Mouse (Mus musculus) liver, postnatal 0 days (tissue): ENCODE data around the gene Rasgef1a. TPM values are rescaled to one million over a fixed set of nuclear protein-coding genes. Genes with fewer than 3 reads are reported as not detected.

Experiments used
- ATAC-seq: fragments of 200-750 bp; cut with Nextera tagmentation; 2 replicates; pipeline ENCODE4 v1.8.0; 2017; ENCODE audit warnings: mild to moderate bottlenecking, moderate library complexity
- DNase-seq: peaks from one replicate; pipeline ENCODE4 v3.0.0-alpha.2; 2016
- H3K27ac ChIP-seq: fragments of 300-500 bp; sonication (generic); 2 replicates; pipeline ENCODE4 v1.5.1; 2014; ENCODE audit warnings: antibody characterized with exemption, moderate library complexity, mild to moderate bottlenecking, low read depth
- H3K27me3 ChIP-seq: fragments of 300-500 bp; sonication (generic); 2 replicates; pipeline ENCODE4 v1.6.1; 2014; ENCODE audit warnings: low read length, control low read depth, mixed read lengths; ENCODE audit not compliant: insufficient read depth
- H3K36me3 ChIP-seq: fragments of 300-500 bp; sonication (generic); replicated peaks from 2 replicates; pipeline ENCODE4 v1.6.1; 2014; ENCODE audit warnings: mild to moderate bottlenecking, control low read depth, low read length, moderate library complexity, mixed read lengths; ENCODE audit not compliant: insufficient read depth
- H3K4me1 ChIP-seq: fragments of 300-500 bp; sonication (generic); 2 replicates; pipeline ENCODE4 v1.6.1; 2014; ENCODE audit warnings: antibody characterized with exemption, mild to moderate bottlenecking, control low read depth; ENCODE audit not compliant: insufficient read depth
- H3K4me2 ChIP-seq: fragments of 300-500 bp; sonication (generic); 2 replicates; pipeline ENCODE4 v1.6.1; 2014; ENCODE audit warnings: low read depth, mild to moderate bottlenecking, low read length, moderate library complexity, mixed read lengths
- H3K4me3 ChIP-seq: fragments of 300-500 bp; sonication (generic); 2 replicates; pipeline ENCODE4 v1.5.1; 2014; ENCODE audit warnings: low read depth, low read length
- H3K9ac ChIP-seq: fragments of 300-500 bp; sonication (generic); replicated peaks from 2 replicates; pipeline ENCODE4 v1.6.1; 2014; ENCODE audit warnings: mild to moderate bottlenecking, moderate library complexity
- H3K9me3 ChIP-seq: fragments of 300-500 bp; sonication (generic); 2 replicates; pipeline ENCODE4 v1.6.1; 2016; ENCODE audit warnings: mild to moderate bottlenecking, control low read depth, low read length, mixed read lengths
- CTCF ChIP-seq: sonication (generic); IDR thresholded peaks from 2 replicates; pipeline ENCODE4 v1.5.1; 2016; ENCODE audit warnings: antibody characterized with exemption, low read depth
- EP300 ChIP-seq: IDR thresholded peaks from 2 replicates; pipeline ENCODE4 v1.6.1; 2016; ENCODE audit warnings: antibody characterized with exemption, low read depth, mild to moderate bottlenecking
- WGBS: fragments of 180-500 bp; shearing (Covaris S2); extraction: QIAGEN DNeasy Blood & Tissue Kit; methylation state at CpG from one replicate; pipeline ENCODE4 v1.1.7; 2014; ENCODE audit not compliant: insufficient replicate concordance; 5-methylcytosine and 5-hydroxymethylcytosine counted together
- polyA plus RNA-seq: library from polyadenylated mRNA; unstranded; fragments of >200 nt; fragmentation: Nextera tagmentation; extraction: Ambion mirVana; gene quantifications from 2 replicates; pipeline ENCODE4 v1.2.1, GENCODE M21; 2015

Gene Rasgef1a
- polyA plus RNA-seq, 1 experiment from 2014 or later, result 0.11 TPM

GRCm38 (mm10) chr6:118010256-118010655, 982 bp upstream of the Rasgef1a start:
- ATAC-seq, result no peak
- no peak overlapping the region for H3K4me2 ChIP-seq
- WGBS, result 56% methylated on average over 3 of the region's 3 CpGs

GRCm38 (mm10) chr6:118011616-118012316, 528 bp downstream of the Rasgef1a start:
- TF ChIP-seq EP300 (no peak), CTCF (no peak)

More at GRCm38 (mm10) chr6:118010256-118010655, 982 bp upstream of the Rasgef1a start:
- Histone ChIP-seq H3K27me3 (peaks cover 26% of the 10 kb centered on the region), H3K27ac (no peak overlapping the region), H3K4me1 (no peaks in the 10 kb centered on the region), H3K4me3 (no peak overlapping the region), H3K36me3 (no peaks in the 10 kb centered on the region), H3K9me3 (no peaks in the 10 kb centered on the region), H3K9ac (no peak overlapping the region)
- DNase-seq, result no peak
- TF ChIP-seq CTCF (no peak), EP300 (no peak)

GRCm38 (mm10) chr6:118012317-118012700, 1.1 kb downstream of the Rasgef1a start:
- WGBS, result 61% methylated on average over 3 of the region's 3 CpGs
- H3K4me3 ChIP-seq, result no peak overlapping the region
- H3K27ac ChIP-seq, result no peak overlapping the region
- H3K36me3 ChIP-seq, result no peaks in the 10 kb centered on the region
- DNase-seq, result no peak
- peaks cover 26% of the 10 kb centered on the region for H3K27me3 ChIP-seq
- H3K4me1 ChIP-seq, result no peaks in the 10 kb centered on the region
- TF ChIP-seq EP300 (no peak), CTCF (no peak)
- H3K9me3 ChIP-seq, result no peaks in the 10 kb centered on the region
- H3K9ac ChIP-seq, result no peak overlapping the region
- no peak overlapping the region for H3K4me2 ChIP-seq
- ATAC-seq, result no peak

More at GRCm38 (mm10) chr6:118011616-118012316, 528 bp downstream of the Rasgef1a start:
- H3K9me3 ChIP-seq, result no peaks in the 10 kb centered on the region
- no peak overlapping the region for H3K9ac ChIP-seq
- peaks cover 26% of the 10 kb centered on the region for H3K27me3 ChIP-seq
- no peak for DNase-seq
- no peaks in the 10 kb centered on the region for H3K4me1 ChIP-seq
- H3K4me2 ChIP-seq, result no peak overlapping the region
- no peak overlapping the region for H3K4me3 ChIP-seq
- H3K27ac ChIP-seq, result no peak overlapping the region
- WGBS, result 16% methylated on average over 30 of the region's 38 CpGs
- no peaks in the 10 kb centered on the region for H3K36me3 ChIP-seq
- ATAC-seq, result no peak

- no peak for DNase-seq
- H3K36me3 ChIP-seq, result no peaks in the 10 kb centered on the region
- H3K9ac ChIP-seq, result no peak overlapping the region
- H3K4me1 ChIP-seq, result no peaks in the 10 kb centered on the region
- TF ChIP-seq CTCF, result no peak
- TF ChIP-seq EP300, result no peak
- no peaks in the 10 kb centered on the region for H3K9me3 ChIP-seq
- no peak overlapping the region for H3K4me3 ChIP-seq
- H3K27me3 ChIP-seq, result peaks cover 26% of the 10 kb centered on the region
- no peak for ATAC-seq
- H3K27ac ChIP-seq, result no peak overlapping the region
- 67% methylated on average over 11 of the region's 11 CpGs for WGBS
- H3K4me2 ChIP-seq, result no peak overlapping the region
Measured at GRCm38 (mm10) chr6:118012987-118013866, 2.0 kb downstream of the Rasgef1a start.

- TF ChIP-seq EP300 (no peak), CTCF (no peak)
- H3K27me3 ChIP-seq, result peaks cover 26% of the 10 kb centered on the region
- H3K4me1 ChIP-seq, result no peaks in the 10 kb centered on the region
- H3K9me3 ChIP-seq, result no peaks in the 10 kb centered on the region
- H3K27ac ChIP-seq, result no peak overlapping the region
- ATAC-seq (no peak), DNase-seq (no peak)
- H3K36me3 ChIP-seq, result no peaks in the 10 kb centered on the region
- 65% methylated on average over 4 of the region's 4 CpGs for WGBS
- no peak overlapping the region for H3K9ac ChIP-seq
- no peak overlapping the region for H3K4me2 ChIP-seq
- no peak overlapping the region for H3K4me3 ChIP-seq
Measured at GRCm38 (mm10) chr6:118014881-118015280, 3.6 kb downstream of the Rasgef1a start.

GRCm38 (mm10) chr6:118015971-118016370, 4.7 kb downstream of the Rasgef1a start:
- Histone ChIP-seq H3K27ac (no peak overlapping the region), H3K4me3 (no peak overlapping the region), H3K9me3 (no peaks in the 10 kb centered on the region), H3K4me1 (no peaks in the 10 kb centered on the region), H3K4me2 (no peak overlapping the region), H3K27me3 (peaks cover 16% of the 10 kb centered on the region), H3K9ac (no peak overlapping the region), H3K36me3 (no peaks in the 10 kb centered on the region)
- ATAC-seq (no peak), DNase-seq (no peak)
- TF ChIP-seq CTCF (no peak), EP300 (no peak)
- WGBS, result 68% methylated on average over 3 of the region's 3 CpGs
